Mouse (Mus musculus) brain, embryonic 14.5 days (tissue): Measurements from ENCODE around the gene Gm11992.

Experiments
- CTCF ChIP-seq: fragments of 200-500 bp; IDR thresholded peaks from 2 replicates; pipeline ENCODE4 v1.5.1; 2012; ENCODE audit warnings: inconsistent platforms, mild to moderate bottlenecking, moderate library complexity, borderline replicate concordance; ENCODE audit not compliant: insufficient read depth, insufficient read length; ENCODE audit errors: extremely low read depth
- POLR2A ChIP-seq: fragments of 200-500 bp; IDR thresholded peaks from 2 replicates; pipeline ENCODE4 v1.6.1; 2012; ENCODE audit warnings: mild to moderate bottlenecking, inconsistent platforms, borderline replicate concordance; ENCODE audit not compliant: poor library complexity, insufficient read depth, insufficient read length, severe bottlenecking; ENCODE audit errors: extremely low read depth

DNA sequence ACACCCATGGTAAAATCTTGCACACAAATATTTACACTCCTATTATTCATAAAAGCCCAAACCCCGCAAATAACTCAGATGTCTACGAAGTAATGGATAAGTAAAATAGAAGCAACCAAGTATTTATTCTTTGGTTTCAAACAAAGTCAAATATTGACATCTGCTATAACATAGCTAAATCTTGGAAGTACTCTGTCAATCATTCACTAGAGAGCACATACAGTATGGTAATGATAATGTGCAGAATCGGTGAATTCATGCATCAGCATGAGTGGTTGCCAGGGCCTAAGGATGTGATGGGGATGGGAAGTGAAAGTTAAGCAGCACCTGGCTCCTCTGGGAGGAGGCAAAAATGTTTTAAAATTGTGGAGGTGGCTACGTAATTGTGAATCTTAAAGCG, 28.2 kb upstream of the Gm11992 start:
- TF ChIP-seq CTCF = no peak
- no peak for TF ChIP-seq POLR2A
